Mouse (Mus musculus) myocyte (in vitro differentiated cells): Measurements from ENCODE around the gene Gm38431. TPM values are rescaled to one million over a fixed set of nuclear protein-coding genes. Genes with fewer than 3 reads are reported as not detected.
A peak's percentile ranks its signal among the peaks of the same experiment; 100 is the strongest.

Experiments used
- H3K27me3 ChIP-seq: one replicate; pipeline ENCODE4 v1.6.1; 2011; ENCODE audit not compliant: control insufficient read depth, insufficient read depth, insufficient read length
- H3K36me3 ChIP-seq: one replicate; pipeline ENCODE4 v1.6.1; 2011; ENCODE audit not compliant: control insufficient read depth, insufficient read depth
- H3K4me2 ChIP-seq: one replicate; pipeline ENCODE4 v1.6.1; 2011; ENCODE audit warnings: low read depth, control low read depth
- H3K4me3 ChIP-seq: one replicate; pipeline ENCODE4 v1.5.1; 2011; ENCODE audit warnings: mild to moderate bottlenecking, control low read depth, moderate library complexity
- H3K79me2 ChIP-seq: one replicate; pipeline ENCODE4 v1.6.1; 2011; ENCODE audit not compliant: control insufficient read depth, insufficient read depth
- H3ac ChIP-seq: one replicate; pipeline ENCODE4 v1.6.1; 2011; ENCODE audit not compliant: control insufficient read depth, insufficient read length
- CEBPB ChIP-seq: IDR thresholded peaks from 2 replicates; pipeline ENCODE4 v1.6.1; 2011; ENCODE audit warnings: mild to moderate bottlenecking, moderate library complexity; ENCODE audit not compliant: poor library complexity, insufficient read depth, severe bottlenecking
- E2F4 ChIP-seq: IDR thresholded peaks from one replicate; pipeline ENCODE4 v1.6.1; 2011; ENCODE audit warnings: mild to moderate bottlenecking, control low read depth, moderate library complexity; ENCODE audit not compliant: insufficient read depth
- MAX ChIP-seq: IDR thresholded peaks from one replicate; pipeline ENCODE4 v1.6.1; 2011; ENCODE audit warnings: low read depth, mild to moderate bottlenecking, control low read depth
- MYOD1 ChIP-seq, 3 experiments: IDR thresholded peaks; one replicate each; pipeline ENCODE4 v1.6.1; 2011; ENCODE audit warnings: control low read depth in 2 of 3, low read depth in 2 of 3, mild to moderate bottlenecking in 2 of 3, moderate library complexity in 1 of 3; ENCODE audit not compliant: insufficient read length in 2 of 3, control insufficient read depth in 1 of 3
- MYOG ChIP-seq, 3 experiments: IDR thresholded peaks; one replicate each; pipeline ENCODE4 v1.6.1; 2011; ENCODE audit warnings: control low read depth in 2 of 3, low read depth in 2 of 3, mild to moderate bottlenecking in 2 of 3; ENCODE audit not compliant: insufficient read length in 2 of 3, control insufficient read depth in 1 of 3, insufficient read depth in 1 of 3
- POLR2A ChIP-seq: IDR thresholded peaks from one replicate; pipeline ENCODE4 v1.6.1; 2011; ENCODE audit warnings: low read depth, mild to moderate bottlenecking, control low read depth, moderate library complexity; ENCODE audit not compliant: insufficient read length
- POLR2AphosphoS2 ChIP-seq: IDR thresholded peaks from one replicate; pipeline ENCODE4 v1.6.1; 2011; ENCODE audit warnings: low read depth, control low read depth; ENCODE audit not compliant: insufficient read length
- REST ChIP-seq: IDR thresholded peaks from one replicate; pipeline ENCODE4 v1.6.1; 2011; ENCODE audit warnings: mild to moderate bottlenecking, control low read depth, moderate library complexity; ENCODE audit not compliant: insufficient read depth, insufficient read length
- SRF ChIP-seq: IDR thresholded peaks from one replicate; pipeline ENCODE4 v1.6.1; 2011; ENCODE audit warnings: low read depth; ENCODE audit not compliant: control insufficient read depth, insufficient read length
- TCF12 ChIP-seq: IDR thresholded peaks from one replicate; pipeline ENCODE4 v1.6.1; 2011; ENCODE audit warnings: mild to moderate bottlenecking, control low read depth; ENCODE audit not compliant: poor library complexity, insufficient read depth, severe bottlenecking
- TCF3 ChIP-seq: IDR thresholded peaks from one replicate; pipeline ENCODE4 v1.6.1; 2011; ENCODE audit warnings: low read depth, control low read depth; ENCODE audit not compliant: insufficient read length
- USF1 ChIP-seq: IDR thresholded peaks from one replicate; pipeline ENCODE4 v1.6.1; 2011; ENCODE audit warnings: low read depth, mild to moderate bottlenecking, control low read depth, moderate library complexity
- polyA plus RNA-seq: library from polyadenylated mRNA; unstranded; fragments of >200 nt; fragmentation: generic; extraction: Trizol; gene quantifications from one replicate; pipeline ENCODE4 v1.2.1, GENCODE M21; 2012; ENCODE audit warnings: missing spikeins

Gm38431 gene
- polyA plus RNA-seq, 1 experiment: 2.2 TPM

- Histone ChIP-seq H3K4me2 (no peak overlapping the region), H3K36me3 (peaks cover 43% of the 10 kb centered on the region), H3K79me2 (peaks cover 18% of the 10 kb centered on the region), H3K4me3 (no peak overlapping the region), H3ac (no peak overlapping the region), H3K27me3 (no peaks in the 10 kb centered on the region)
- TF ChIP-seq POLR2A (no peak), CEBPB (no peak), TCF3 (no peak), MAX (no peak), USF1 (no peak), MYOD1 (IDR thresholded peaks at IDR 0.05; ENCODE audit: control insufficient read depth in 1 of 3, insufficient read length in 2 of 3, low read depth in 2 of 3) (no peak), POLR2AphosphoS2 (no peak)
Observed at GRCm38 (mm10) chr9:21083324-21083723, 8.5 kb downstream of the Gm38431 start.

GRCm38 (mm10) chr9:21081127-21081526 is 10.7 kb downstream of the Gm38431 start:
- H3ac ChIP-seq: no peak overlapping the region
- H3K4me2 ChIP-seq: no peak overlapping the region
- peaks cover 43% of the 10 kb centered on the region for H3K36me3 ChIP-seq
- no peak for TF ChIP-seq MYOG (IDR thresholded peaks at IDR 0.05; ENCODE audit: control insufficient read depth in 1 of 3, insufficient read depth in 1 of 3, insufficient read length in 2 of 3, low read depth in 2 of 3)
- TF ChIP-seq E2F4: no peak
- H3K79me2 ChIP-seq: no peaks in the 10 kb centered on the region
- H3K4me3 ChIP-seq: no peak overlapping the region
- H3K27me3 ChIP-seq: no peaks in the 10 kb centered on the region

- Histone ChIP-seq H3ac (no peak overlapping the region), H3K4me2 (no peak overlapping the region), H3K4me3 (no peak overlapping the region), H3K79me2 (peaks cover 23% of the 10 kb centered on the region), H3K27me3 (no peaks in the 10 kb centered on the region), H3K36me3 (peaks cover 14% of the 10 kb centered on the region)
- TF ChIP-seq USF1: no peak
Observed at GRCm38 (mm10) chr9:21075625-21076024, 16.2 kb downstream of the Gm38431 start.

GRCm38 (mm10) chr9:21074173-21074572 is 17.6 kb downstream of the Gm38431 start:
- Histone ChIP-seq H3K27me3 (no peaks in the 10 kb centered on the region), H3K79me2 (peaks cover 23% of the 10 kb centered on the region), H3ac (no peak overlapping the region), H3K36me3 (peaks cover 13% of the 10 kb centered on the region), H3K4me3 (peak overlapping the region; percentile 56), H3K4me2 (no peak overlapping the region)
- no peak for TF ChIP-seq MAX
- no peak for TF ChIP-seq MYOD1 (IDR thresholded peaks at IDR 0.05; ENCODE audit: control insufficient read depth in 1 of 3, insufficient read length in 2 of 3, low read depth in 2 of 3)
- TF ChIP-seq REST: no peak
- TF ChIP-seq POLR2AphosphoS2: no peak
- no peak for TF ChIP-seq MYOG (IDR thresholded peaks at IDR 0.05; ENCODE audit: control insufficient read depth in 1 of 3, insufficient read depth in 1 of 3, insufficient read length in 2 of 3, low read depth in 2 of 3)
- TF ChIP-seq E2F4: no peak
- no peak for TF ChIP-seq POLR2A
- no peak for TF ChIP-seq TCF12
- no peak for TF ChIP-seq TCF3
- TF ChIP-seq USF1: no peak
- TF ChIP-seq CEBPB: no peak
- TF ChIP-seq SRF: no peak

GRCm38 (mm10) chr9:21073044-21073840 is 18.6 kb downstream of the Gm38431 start, which contains the start of the genes Gm49373 and Fdx1l:
Gm49373 (minus strand) TSS chr9:21073096.
Fdx1l (minus strand) TSS chr9:21073614.
- H3K4me3 ChIP-seq: peak within 1 kb of the TSS; percentile 56
- peak within 1 kb of the TSS; percentile 87 for H3K4me2 ChIP-seq
- peaks cover 7% of the 10 kb centered on the region for H3K36me3 ChIP-seq
- peaks cover 23% of the 10 kb centered on the region for H3K79me2 ChIP-seq
- no peaks in the 10 kb centered on the region for H3K27me3 ChIP-seq
- TF ChIP-seq REST (no peak), E2F4 (no peak), TCF12 (no peak), TCF3 (no peak), USF1 (peak; percentile 98), MYOG (IDR thresholded peaks at IDR 0.05; ENCODE audit: control insufficient read depth in 1 of 3, insufficient read depth in 1 of 3, insufficient read length in 2 of 3, low read depth in 2 of 3) (peak in 1 of 3 experiments; percentile 44), POLR2AphosphoS2 (peak; percentile 99), MYOD1 (IDR thresholded peaks at IDR 0.05; ENCODE audit: control insufficient read depth in 1 of 3, insufficient read length in 2 of 3, low read depth in 2 of 3) (peak in 1 of 3 experiments; percentile 62), MAX (no peak), CEBPB (no peak), SRF (peak; percentile 28), POLR2A (peak; percentile 73)
- H3ac ChIP-seq: peak within 1 kb of the TSS; percentile 60
